Mouse (Mus musculus) heart, embryonic 14.5 days (tissue): ENCODE measurements around the gene Upk1b. TPM values are rescaled to one million over a fixed set of nuclear protein-coding genes. Genes with fewer than 3 reads are reported as not detected.

ENCODE experiments used
- polyA plus RNA-seq: library from polyadenylated mRNA; unstranded; fragments of >200 nt; fragmentation: Nextera tagmentation; extraction: Ambion mirVana; gene quantifications from 2 replicates; pipeline ENCODE4 v1.2.1, GENCODE M21; 2014

Gene Upk1b
- polyA plus RNA-seq, 1 experiment from 2014 or later, result 19.4 TPM

Other genes starting within 250 kb of the Upk1b start
- 52.7 and 63.8 TPM in 2 replicates for gene Tmem39a, start 241.6 kb downstream of the Upk1b start, polyA plus RNA-seq
- 46.6 and 51.3 TPM in 2 replicates for gene Arhgap31, start 87.1 kb downstream of the Upk1b start, polyA plus RNA-seq
- gene B4galt4, start 58.1 kb downstream of the Upk1b start, polyA plus RNA-seq, result 26.2 and 27.4 TPM in 2 replicates
- not detected in 2 replicates for gene 4930435E12Rik, start 28.4 kb upstream of the Upk1b start, polyA plus RNA-seq
- gene Igsf11, start 92.3 kb upstream of the Upk1b start, polyA plus RNA-seq, result 0.19 and 0.36 TPM in 2 replicates